Mouse (Mus musculus) T-helper 1 cell (primary cell): ENCODE measurements around the gene Gm17364.
"Not testable (repeated sequence)": the region's sequence is repeated elsewhere in the genome, so short reads cannot be mapped to it uniquely, and the experiment has no call there.

Source experiments
- in situ Hi-C: fragments of 300-600 bp; cut with MboI, MseI; formaldehyde crosslinking; loops from one replicate; pipeline ENCODE4 v1.15.1; 2025; ENCODE audit warnings: high pct_unique_total_duplicates

Gene Gm17364

GRCm38 (mm10) chr13:41252141-41252540 is 21.6 kb downstream of the Gm17364 start:
- in situ Hi-C loops: no loop called here

GRCm38 (mm10) chr13:41251667-41252066 is 22.1 kb downstream of the Gm17364 start:
- in situ Hi-C loops: no loop called here

- in situ Hi-C loops: not testable (repeated sequence)
Measured at GRCm38 (mm10) chr13:41251232-41251631, 22.5 kb downstream of the Gm17364 start.

GRCm38 (mm10) chr13:41250318-41250981 is 23.3 kb downstream of the Gm17364 start:
- in situ Hi-C loops: no loop called here

GRCm38 (mm10) chr13:41249538-41250317 is 24.0 kb downstream of the Gm17364 start, which contains the start of gene Smim13:
Smim13 (plus strand) TSS chr13:41249844.
- in situ Hi-C loops: loop anchor here (5.0 to 10.0 kb wide), 2 partner anchors 167 to 235 kb away; partner anchors contain the start of gene Tmem14c

GRCm38 (mm10) chr13:41248751-41249520 is 24.8 kb downstream of the Gm17364 start:
- in situ Hi-C loops: loop anchor here (5.0 to 10.0 kb wide), 2 partner anchors 167 to 234 kb away; partner anchors contain the start of gene Tmem14c

- in situ Hi-C loops: loop anchor here (10.0 kb wide), 1 partner anchor 230 kb away; the partner anchor contains the start of gene Tmem14c
Measured at GRCm38 (mm10) chr13:41244306-41244830, 29.4 kb downstream of the Gm17364 start.

- in situ Hi-C loops: loop anchor here (10.0 kb wide), 1 partner anchor 227 kb away; the partner anchor contains the start of gene Tmem14c
Measured at GRCm38 (mm10) chr13:41241557-41241956, 32.2 kb downstream of the Gm17364 start.

- in situ Hi-C loops: loop anchor here (5.0 kb wide), 2 partner anchors 101 to 396 kb away; no protein-coding TSS in a partner anchor
Measured at GRCm38 (mm10) chr13:41238805-41239130, 35.0 kb downstream of the Gm17364 start.

GRCm38 (mm10) chr13:41238035-41238804 is 35.6 kb downstream of the Gm17364 start:
- in situ Hi-C loops: loop anchor here (5.0 kb wide), 2 partner anchors 101 to 396 kb away; no protein-coding TSS in a partner anchor

GRCm38 (mm10) chr13:41235845-41236741 is 37.7 kb downstream of the Gm17364 start:
- in situ Hi-C loops: loop anchor here (5.0 kb wide), 2 partner anchors 99 to 394 kb away; no protein-coding TSS in a partner anchor

- in situ Hi-C loops: loop anchor here (5.0 kb wide), 2 partner anchors 98 to 393 kb away; no protein-coding TSS in a partner anchor
Measured at GRCm38 (mm10) chr13:41235181-41235580, 38.6 kb downstream of the Gm17364 start.

- in situ Hi-C loops: no loop called here
Measured at GRCm38 (mm10) chr13:41233241-41233640, 40.5 kb downstream of the Gm17364 start.

GRCm38 (mm10) chr13:41232209-41232608 is 41.6 kb downstream of the Gm17364 start:
- in situ Hi-C loops: no loop called here

GRCm38 (mm10) chr13:41231389-41231983 is 42.3 kb downstream of the Gm17364 start:
- in situ Hi-C loops: no loop called here

- in situ Hi-C loops: no loop called here
Measured at GRCm38 (mm10) chr13:41230256-41230655, 43.5 kb downstream of the Gm17364 start.

- in situ Hi-C loops: no loop called here
Measured at GRCm38 (mm10) chr13:41228060-41228459, 45.7 kb downstream of the Gm17364 start.

- in situ Hi-C loops: no loop called here
Measured at GRCm38 (mm10) chr13:41226513-41226912, 47.3 kb downstream of the Gm17364 start.
